Mouse (Mus musculus) brain, embryonic 18.5 days (tissue): ENCODE results near the gene 4930469K13Rik.

ENCODE experiments used
- DNase-seq: peaks from one replicate; pipeline ENCODE4 v3.0.0-alpha.2; 2012; ENCODE audit warnings: low read depth, low spot score

Gene 4930469K13Rik

DNA sequence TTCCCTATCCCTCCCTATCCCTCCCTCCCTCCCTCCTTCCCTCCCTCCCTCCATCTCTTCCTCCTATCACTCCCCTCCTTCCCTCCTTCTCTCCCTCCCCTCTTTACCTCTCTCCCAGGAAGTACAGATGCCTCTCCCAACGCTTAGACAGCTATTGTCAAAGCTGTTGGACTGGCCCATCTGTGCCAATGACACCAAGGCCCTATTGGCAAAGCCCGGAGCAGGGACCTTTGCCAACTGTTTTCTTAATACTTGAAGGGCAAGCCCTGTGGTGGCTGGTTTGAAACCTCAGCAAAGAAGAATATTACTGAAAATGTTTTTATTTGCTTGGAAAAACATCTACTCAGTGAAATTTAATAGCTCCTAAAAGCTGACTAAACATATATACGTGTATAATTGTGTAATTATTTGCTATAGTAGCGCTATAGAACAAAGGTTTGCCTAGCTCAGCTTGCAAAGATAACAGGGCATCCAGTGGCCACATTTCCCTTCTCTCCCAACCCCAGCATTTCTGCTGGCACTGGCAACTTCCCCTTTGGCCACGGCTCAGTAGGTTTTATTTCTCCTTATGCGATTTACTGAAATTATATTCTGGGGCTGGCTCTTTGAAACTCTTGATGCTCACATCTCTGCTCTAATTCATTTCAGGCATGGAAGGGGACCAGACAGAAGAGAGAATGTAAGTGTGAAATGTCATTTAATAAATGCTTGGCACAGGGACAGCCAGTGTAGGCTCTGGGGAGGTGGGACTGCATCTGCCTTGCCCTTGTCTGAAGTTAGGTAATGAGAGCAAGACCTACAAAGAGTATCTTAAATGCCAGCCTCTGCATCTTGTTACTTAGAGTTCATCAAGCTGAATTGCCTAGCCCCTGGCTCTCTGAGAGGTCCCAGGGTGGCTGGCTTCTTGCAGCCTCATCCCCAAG, 18.6 kb downstream of the 4930469K13Rik start:
- no peak for DNase-seq

DNA sequence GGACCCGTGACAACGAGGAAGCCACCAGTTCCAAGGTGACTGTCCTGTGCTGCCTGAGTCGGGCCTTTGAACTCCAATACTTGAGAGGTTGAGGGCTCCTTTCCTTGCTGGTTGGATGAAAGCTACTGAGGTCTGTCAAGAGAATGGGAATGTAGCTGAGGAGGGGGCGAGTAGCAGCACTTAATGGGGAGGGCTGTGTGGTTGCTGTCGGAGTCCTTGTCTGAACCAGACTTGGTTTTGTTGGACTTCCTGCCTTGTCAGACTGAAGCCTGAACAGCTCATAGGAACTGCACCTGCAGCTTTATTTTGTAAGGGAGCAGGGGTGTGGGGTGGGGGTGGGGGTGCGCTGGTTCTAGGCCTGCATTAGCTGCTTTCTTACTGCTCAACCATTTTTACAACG, 19.8 kb downstream of the 4930469K13Rik start:
- DNase-seq = no peak

DNA sequence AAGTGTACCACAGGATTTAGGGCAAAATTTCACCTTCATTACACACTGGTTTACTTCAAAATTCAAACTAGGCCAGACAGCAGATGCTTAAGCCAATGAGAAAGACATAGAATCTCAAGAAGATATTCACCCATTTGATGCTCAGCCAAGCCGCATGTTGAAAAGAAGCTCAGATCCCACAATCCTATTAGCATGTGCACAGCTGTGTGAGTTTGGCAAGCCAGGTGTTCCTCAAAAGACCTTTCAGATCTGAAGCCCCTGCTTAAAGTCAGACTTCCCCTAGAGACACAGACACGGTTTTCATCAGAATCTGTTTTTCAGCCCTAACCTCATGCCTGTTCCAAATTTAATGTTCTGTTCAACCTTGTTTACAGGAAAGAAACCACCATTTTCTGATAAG, 20.5 kb downstream of the 4930469K13Rik start:
- no peak for DNase-seq

DNA sequence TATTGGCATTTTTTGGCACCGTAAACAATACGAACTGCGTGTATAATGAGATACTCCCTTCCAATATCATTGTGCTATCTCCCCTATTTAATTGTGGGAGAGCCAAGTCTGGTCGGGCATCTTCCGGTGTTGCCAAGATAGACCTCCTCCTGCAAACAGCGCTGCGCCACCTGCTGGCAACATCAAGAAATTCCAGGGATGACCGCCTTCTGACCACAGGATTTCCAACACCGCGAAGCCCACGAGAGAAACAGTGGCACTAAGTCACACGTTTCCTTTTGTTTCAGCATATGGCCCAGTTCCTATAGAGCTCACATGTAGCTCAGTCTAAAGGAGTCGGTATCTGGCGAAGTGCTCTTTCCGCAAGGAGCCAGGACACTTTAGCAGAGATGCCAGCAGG, 24.6 kb downstream of the 4930469K13Rik start:
- DNase-seq = no peak

DNA sequence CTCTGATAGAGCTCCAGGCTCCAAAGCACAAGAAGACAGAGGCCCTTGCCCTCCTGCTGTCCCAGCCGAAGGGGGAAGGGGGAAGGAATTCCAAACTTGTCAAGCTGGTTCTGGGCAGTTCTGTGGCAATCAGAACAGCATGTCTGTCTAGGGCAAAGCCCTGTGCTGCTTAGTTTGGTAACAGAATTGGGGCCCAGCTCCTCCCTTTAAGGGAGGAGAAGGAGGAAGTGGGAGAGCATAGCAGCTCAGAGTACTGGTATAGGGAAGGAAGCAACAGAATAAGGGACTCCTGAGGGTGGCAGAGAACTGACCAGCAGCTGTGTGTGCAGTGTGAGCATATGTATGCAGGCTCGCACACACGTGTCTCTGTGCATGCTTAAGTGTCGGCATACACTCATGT, 26.0 kb downstream of the 4930469K13Rik start:
- no peak for DNase-seq

DNA sequence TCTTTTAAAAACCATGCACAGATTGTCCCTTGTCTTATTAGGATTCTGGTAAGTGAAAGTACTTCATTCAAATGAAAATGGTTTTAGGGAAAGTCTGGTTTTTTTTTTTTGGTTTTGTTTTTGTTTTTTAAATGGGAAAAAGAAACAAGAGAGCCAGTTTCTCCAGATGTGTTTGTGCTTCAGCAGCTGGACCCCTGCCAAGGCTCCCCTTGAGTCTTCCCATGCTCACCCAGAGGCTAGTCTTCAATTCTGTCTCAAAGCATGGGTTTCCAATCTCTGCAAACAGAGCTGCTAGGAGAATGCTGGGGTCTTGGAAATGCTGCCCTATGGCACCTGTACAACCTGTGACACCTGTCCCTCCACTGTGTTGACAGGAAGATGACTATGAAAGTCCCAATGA, 27.8 kb downstream of the 4930469K13Rik start:
- no peak for DNase-seq

DNA sequence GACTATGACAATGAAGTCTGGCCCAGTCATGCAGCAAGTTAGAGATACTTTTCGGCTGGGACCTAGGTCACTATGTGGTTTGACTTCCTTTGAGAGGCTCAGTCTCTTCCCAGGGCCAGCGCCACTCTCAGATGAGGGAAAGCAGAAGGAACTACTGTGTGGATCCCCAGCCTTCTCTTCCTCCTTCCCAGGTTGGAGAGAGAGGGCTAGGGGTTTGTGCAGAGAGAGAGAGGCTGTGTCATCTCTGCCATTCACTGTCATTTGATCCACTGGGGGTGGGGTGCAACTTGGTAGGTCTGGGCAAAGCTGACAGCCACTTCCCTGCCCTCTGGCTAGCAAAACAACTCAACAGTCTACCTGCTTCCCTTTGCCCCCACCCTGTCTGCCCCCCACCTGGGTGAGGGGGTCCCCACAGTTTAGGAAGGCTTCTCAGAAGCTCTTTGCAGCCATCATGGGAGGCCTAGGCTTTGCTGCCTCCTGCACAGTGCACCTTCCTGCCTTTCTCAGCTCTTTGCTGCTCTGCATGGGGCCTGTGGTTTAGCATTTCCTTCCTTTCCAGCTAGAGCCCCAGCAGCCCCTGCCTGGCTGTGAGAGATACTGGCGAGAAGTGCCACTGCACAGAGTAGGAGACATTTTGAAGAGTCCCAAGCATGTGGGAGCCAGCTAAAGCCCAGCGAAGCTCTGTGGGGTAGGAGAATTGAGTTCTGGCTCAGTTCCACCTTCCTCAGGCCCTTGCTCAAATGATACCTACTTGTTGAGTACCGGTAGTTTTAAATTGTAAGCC, 34.5 kb downstream of the 4930469K13Rik start:
- no peak for DNase-seq

DNA sequence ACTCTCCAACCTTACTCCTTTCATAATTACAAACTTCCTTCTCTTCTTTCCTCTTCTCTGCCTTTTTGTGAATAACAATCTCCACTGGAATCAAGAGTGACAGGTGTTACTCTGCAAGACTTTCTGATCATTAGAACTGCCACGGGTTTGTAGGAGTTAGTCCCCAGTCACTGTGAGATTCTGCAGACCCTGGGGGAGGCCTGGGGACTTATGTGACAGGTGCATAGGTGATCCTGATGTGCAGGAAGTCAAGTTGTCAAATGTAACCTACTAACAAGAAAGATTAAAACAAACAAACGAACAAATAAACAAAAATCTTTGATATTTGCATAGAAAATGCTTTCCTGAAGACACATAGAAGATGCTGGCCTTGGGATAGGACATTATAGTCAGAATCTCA, 35.1 kb downstream of the 4930469K13Rik start:
- DNase-seq = no peak

DNA sequence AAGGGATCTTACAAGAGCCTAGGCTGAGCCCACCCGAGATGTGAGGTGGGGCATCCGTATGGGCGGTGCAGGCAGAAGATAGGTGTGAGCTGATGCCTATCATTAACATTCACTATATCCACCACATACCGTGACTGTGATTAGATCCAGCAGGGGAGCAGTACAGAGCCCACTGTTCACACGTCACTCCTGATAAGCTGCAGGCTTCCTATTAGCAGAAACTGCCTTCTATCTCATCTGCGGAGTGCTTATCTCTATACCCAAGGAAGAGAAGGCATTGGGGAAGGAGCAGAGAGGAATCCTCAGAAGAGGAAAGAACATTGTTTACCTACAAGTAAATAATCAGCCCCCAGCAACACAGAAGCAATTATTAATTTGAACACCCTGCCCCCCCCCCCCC, 36.6 kb downstream of the 4930469K13Rik start:
- DNase-seq = no peak

DNA sequence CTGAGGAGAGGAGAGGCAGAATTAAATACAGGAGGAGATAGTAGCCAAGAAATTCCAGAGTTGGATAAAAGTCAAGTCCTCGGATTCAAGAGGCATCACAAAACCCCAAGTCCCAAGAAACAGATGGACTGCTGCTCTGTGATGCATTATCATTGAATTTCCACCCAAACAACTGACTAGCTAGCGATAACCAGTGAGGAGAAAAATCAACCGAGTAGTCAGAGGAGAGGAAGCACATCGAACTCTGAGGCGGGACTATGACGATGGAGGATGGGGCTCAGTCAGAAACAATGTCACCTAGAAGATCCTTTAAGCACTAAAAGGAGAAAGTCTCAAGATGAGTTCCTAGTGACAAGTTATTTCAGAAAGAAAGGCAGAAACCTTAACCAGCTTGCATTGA, 39.4 kb downstream of the 4930469K13Rik start:
- DNase-seq = no peak

DNA sequence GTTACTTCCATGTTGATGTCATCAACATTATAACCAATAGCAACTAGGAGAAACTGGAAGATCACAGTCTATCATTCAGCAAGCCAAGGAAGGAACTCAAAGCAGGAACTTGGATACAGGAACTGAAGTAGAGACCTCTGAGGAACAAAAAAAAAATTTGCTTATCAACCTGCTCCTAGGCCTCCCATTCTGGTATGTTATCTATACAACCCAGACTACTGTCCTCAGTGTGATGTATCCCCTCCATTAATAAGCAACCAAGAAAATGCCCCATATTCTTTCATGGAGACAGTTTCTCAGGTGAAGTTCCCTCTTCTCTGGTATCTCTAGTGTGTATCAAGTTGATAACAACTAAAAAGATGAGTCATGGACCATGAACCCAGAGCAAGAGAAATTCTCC, 40.0 kb downstream of the 4930469K13Rik start:
- DNase-seq = no peak

DNA sequence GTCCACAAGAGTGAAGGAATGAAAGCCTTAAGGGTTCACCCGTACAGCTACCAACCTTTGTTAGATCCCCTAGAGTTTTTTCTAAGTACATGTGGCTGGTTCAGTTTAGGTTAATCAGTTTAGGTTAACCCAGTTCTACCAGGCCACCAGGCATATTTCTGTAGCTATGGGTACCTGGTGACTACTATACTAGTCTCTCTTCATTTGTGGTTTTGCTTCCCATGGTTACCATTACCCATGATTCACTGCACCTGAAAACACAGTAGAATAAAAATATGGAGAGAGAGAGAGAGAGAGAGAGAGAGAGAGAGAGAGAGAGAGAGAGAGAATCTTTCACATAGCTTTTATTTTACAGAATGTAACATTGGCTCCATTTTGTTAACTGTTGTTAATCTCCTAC, 41.6 kb downstream of the 4930469K13Rik start:
- no peak for DNase-seq

DNA sequence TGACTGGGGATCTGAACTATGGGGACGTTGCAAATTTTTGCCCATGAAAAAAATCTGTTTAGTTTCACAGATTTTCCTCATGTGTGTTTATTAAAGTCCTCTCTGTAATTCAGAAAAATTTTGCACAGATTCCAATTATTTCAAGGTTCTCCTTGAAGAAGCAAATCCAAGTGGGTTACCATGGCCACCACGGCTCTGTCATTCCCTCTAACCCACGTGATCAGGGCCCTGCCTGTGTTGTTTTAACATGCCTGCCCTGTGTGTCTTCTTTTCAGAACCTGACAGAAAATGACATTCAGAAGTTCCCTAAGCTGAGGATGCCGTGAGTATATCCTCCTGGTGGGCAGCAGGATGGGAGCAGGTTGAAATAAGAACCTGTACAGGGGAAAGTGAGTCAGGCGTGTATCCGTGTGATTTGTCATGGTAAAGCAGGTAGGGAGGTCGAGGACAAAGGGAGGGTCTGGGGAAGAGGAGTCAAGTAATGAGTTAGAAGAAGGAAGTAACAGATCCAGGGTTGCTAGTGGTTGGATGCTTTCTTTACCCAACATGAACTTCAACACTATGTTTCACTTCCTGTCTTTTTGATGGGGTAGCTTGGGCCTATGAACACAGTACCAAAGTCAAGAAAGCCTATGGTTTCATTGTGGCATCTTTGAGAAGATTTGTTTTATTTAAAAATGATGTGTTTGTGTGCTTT, 44.2 kb downstream of the 4930469K13Rik start:
- no peak for DNase-seq

DNA sequence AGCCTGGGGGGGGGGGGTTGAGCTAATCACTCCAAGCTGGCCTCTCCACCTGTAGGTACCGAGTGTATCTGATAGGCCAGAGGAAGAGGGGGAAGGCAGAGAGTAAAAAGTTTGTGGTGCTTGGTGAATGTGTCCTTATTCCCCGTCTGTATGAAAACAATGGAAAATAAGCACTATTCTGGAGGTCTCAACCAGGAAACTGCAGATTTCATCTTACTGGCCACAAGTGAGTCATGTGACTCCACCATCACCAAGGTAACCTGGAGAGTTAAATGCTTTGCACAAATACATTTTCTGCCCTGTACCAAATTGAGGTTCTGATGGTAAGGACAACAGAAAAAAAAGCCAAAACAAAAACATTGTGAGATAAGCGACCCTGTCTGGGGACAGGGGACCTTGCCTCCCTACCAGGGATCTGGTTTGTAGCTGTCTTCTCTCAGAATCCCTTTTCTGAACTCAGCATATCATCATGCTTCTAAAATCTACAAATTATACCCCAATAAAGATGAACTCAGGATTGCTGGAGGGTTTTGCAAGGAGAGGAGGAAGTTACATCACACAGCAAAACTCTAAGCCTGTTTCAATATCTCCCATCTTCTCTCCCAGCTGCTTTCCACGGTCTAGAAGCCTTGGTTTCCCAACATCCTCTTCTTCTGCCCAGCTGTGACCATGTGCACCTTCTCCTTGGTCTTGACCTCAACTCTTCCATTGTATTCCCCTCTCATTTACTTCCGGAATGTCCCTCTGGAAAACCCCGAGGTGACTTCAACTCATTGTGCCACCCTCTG, 45.1 kb downstream of the 4930469K13Rik start:
- DNase-seq = no peak

DNA sequence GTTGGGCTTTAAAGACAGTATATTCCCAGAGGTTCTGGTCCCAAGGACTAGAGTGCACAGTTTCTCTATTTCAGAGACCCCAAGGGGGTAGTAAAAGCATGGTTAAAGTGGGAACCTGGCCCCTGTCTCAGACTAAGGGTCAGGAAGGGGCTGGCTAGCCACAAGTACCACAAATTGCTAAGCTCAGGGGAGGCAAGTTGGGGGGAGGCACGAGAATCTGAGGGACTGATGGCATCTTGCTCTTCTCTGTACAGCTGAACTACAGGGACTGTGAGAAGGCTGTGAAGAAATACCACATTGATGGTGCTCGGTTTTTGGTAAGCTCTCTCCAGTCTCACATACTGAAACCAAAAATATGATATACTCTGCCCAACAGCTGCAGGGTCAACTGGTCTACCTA, 47.7 kb downstream of the 4930469K13Rik start:
- no peak for DNase-seq

DNA sequence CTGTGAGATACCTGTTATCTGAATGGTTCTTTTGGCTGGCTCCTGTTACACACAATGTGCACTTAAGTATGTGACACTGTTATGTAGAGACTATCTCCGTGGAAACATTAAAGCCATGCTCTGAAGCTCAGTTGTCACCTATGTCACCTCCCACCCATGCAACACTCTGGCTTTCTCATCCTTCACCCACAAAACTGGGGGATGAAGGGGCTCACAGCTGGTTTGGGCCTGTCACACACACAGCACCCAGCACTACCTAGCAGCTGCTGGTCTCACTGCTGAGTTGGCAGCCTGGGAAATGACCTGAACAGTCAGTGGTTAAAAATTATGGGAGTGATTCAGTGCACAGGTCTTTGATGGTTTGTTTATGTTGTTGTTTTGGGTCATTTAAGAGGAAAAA, 48.3 kb downstream of the 4930469K13Rik start:
- no peak for DNase-seq

DNA sequence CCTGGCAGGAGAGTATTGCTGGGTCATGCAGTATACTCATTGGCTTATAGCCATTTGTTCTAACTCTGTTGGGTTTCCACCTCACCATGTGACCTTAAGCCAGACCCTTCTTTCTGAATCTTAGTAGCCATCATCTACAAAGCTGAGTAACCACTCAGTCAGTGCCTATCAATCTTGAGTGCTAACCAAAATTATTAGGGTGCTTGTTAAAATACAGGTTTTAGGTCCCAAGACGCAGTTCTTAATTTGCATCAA, 49.3 kb downstream of the 4930469K13Rik start:
- no peak for DNase-seq

DNA sequence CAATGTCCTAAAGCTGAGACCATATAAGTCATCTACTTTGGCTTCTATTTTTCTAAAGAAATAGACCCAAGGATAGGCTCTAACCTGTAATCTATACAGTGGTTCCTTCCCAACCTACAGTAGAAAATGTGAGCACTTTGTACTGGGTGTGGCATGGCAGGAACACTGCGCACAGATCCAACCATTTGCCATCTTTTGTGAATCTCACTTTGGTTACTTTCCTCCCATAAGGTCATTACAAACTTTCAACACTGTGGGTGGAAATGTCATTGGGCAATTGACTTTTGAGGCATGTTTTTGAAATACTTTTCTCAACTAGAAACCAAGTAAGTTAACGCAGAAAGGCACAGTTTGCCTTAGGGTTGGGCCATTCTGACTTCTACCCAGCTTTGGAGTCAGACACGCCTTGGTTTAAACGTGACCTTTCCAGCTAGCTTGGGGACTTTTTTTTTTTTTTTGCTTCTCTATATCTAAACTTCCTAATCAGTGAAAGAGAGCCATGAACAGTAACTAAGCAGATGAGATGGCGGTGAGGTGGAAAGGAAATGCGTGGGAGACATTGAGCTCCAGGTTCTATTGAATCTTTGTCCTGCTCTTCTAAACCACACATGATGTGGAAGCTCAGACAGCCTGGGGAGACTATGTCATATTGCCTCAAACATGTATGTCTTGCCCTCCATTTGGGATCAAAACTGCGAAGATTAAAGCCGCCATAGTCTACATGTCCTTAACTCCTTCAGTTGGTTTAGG, 49.8 kb downstream of the 4930469K13Rik start:
- DNase-seq = no peak

DNA sequence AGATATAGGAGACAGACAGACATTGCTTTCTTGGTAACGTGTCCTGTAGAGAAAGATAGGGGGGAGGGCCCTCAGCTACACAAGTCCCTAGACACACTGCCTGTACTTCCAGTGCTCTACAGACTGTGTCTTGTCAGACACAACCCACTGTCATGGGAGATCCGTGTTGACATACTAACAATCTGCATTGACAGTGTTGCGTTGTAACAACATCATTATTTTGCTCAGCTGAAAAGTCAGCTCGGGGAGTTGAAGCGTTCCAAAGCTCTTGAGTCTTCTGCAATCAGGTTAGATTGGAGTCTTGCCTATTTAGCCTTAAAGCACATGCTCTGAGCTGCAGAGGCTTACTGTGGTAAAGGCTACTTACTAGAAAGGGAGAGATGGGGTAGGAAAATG, 50.8 kb downstream of the 4930469K13Rik start:
- DNase-seq = no peak

DNA sequence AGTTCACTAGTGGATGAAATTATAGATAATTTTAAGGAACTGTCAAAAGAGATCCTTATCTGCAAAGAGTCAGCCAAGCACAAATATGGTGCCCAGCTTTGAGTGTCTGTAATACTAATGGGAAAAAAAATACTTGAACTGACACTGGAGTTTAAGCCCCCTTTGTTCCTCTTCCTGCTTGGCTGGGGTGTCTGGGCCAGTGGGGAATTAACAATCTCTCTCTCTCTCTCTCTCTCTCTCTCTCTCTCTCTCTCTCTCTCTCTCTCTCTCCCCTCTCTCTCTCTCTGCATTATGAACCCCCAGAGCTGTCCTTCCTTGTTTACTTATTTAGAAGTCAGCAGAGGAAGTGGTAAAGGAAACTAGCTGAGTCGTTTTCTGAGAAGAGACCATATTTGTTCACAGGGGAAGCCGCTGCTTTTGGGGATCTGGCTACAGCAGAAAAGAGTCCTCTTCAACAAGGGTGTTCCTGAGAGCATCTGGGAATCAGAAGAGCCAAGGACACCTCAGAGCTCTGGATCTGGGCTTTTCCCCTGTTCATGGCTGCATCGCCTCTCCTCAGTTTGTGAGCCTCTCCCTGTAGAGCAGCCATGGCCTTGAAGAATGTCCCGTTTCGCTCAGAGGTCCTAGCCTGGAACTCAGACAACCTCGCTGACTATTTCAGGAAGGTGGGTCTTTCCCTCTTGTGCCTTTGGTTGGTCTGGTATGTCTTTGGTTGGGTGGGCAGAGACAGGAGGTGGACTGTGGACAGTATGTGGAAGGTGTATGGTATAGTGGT, 51.4 kb downstream of the 4930469K13Rik start, which contains the start of gene Lcp2:
TSS of gene Lcp2 (plus strand) at position 154 of the 775 bp plus-strand sequence.
- no peak for DNase-seq
